Mouse (Mus musculus) limb, embryonic 14.5 days (tissue): Measurements from ENCODE around the gene Tcea3. TPM values are rescaled to one million over a fixed set of nuclear protein-coding genes. Genes with fewer than 3 reads are reported as not detected.

ENCODE experiments used
- ATAC-seq: fragments of 200-750 bp; cut with Nextera tagmentation; 2 replicates; pipeline ENCODE4 v1.8.0; 2017; ENCODE audit warnings: low read depth, moderate number of reproducible peaks, moderate TSS enrichment; ENCODE audit not compliant: low FRiP score
- DNase-seq: peaks from one replicate; pipeline ENCODE4 v3.0.0-alpha.2; 2015; ENCODE audit warnings: low spot score
- H3K27ac ChIP-seq: fragments of 300-500 bp; sonication (generic); replicated peaks from 2 replicates; pipeline ENCODE4 v1.5.1; 2014; ENCODE audit warnings: low read depth, mild to moderate bottlenecking, low read length, moderate library complexity, mixed read lengths
- H3K27me3 ChIP-seq: fragments of 300-500 bp; sonication (generic); 2 replicates; pipeline ENCODE4 v1.6.1; 2014; ENCODE audit warnings: low read length, mixed read lengths; ENCODE audit not compliant: control insufficient read depth, insufficient read depth
- H3K36me3 ChIP-seq: fragments of 300-500 bp; sonication (generic); 2 replicates; pipeline ENCODE4 v1.6.1; 2014; ENCODE audit warnings: mild to moderate bottlenecking, low read length, moderate library complexity, mixed read lengths; ENCODE audit not compliant: control insufficient read depth, insufficient read depth
- H3K4me1 ChIP-seq: fragments of 300-500 bp; sonication (generic); 2 replicates; pipeline ENCODE4 v1.6.1; 2014; ENCODE audit warnings: antibody characterized with exemption, low read length, mixed read lengths; ENCODE audit not compliant: control insufficient read depth, insufficient read depth
- H3K4me2 ChIP-seq: fragments of 300-500 bp; sonication (generic); replicated peaks from 2 replicates; pipeline ENCODE4 v1.6.1; 2014; ENCODE audit warnings: low read depth, mild to moderate bottlenecking, low read length, moderate library complexity; ENCODE audit not compliant: severe bottlenecking
- H3K4me3 ChIP-seq: fragments of 300-500 bp; sonication (generic); replicated peaks from 2 replicates; pipeline ENCODE4 v1.5.1; 2014; ENCODE audit warnings: low read length
- H3K9ac ChIP-seq: fragments of 300-500 bp; sonication (generic); 2 replicates; pipeline ENCODE4 v1.6.1; 2014; ENCODE audit warnings: mild to moderate bottlenecking, low read depth, low read length, moderate library complexity; ENCODE audit not compliant: severe bottlenecking
- H3K9me3 ChIP-seq: fragments of 300-500 bp; sonication (generic); 2 replicates; pipeline ENCODE4 v1.6.1; 2016; ENCODE audit warnings: low read length; ENCODE audit not compliant: control insufficient read depth
- POLR2A ChIP-seq: fragments of 200-500 bp; IDR thresholded peaks from 2 replicates; pipeline ENCODE4 v1.8.0; 2012; ENCODE audit warnings: inconsistent platforms, mild to moderate bottlenecking, moderate library complexity, borderline replicate concordance; ENCODE audit not compliant: insufficient read depth, insufficient read length; ENCODE audit errors: extremely low read depth
- WGBS: fragments of 180-500 bp; shearing (Covaris S2); extraction: QIAGEN DNeasy Blood & Tissue Kit; methylation state at CpG from one replicate; pipeline ENCODE4 v1.1.7; 2014; 5-methylcytosine and 5-hydroxymethylcytosine counted together
- polyA plus RNA-seq, 2 experiments: library from polyadenylated mRNA; depleted of rRNA in 1 of 2; stranded (reverse) in 1 of 2; unstranded in 1 of 2; fragments of >200 nt; fragmentation: Nextera tagmentation in 1 of 2; extraction: Ambion mirVana in 1 of 2; gene quantifications; 2 replicates each; pipeline versions ENCODE4 v1.2.1 to v1.2.3; 2012 to 2014

Tcea3 gene
- polyA plus RNA-seq, 2 experiments = 8.0 to 20.6 TPM

GRCm38 (mm10) chr4:136304181-136304580 is 56.7 kb downstream of the Tcea3 start:
- no peak overlapping the region for H3K4me2 ChIP-seq
- H3K9me3 ChIP-seq = no peaks in the 10 kb centered on the region
- DNase-seq (peak; percentile 26), ATAC-seq (no peak)
- no peak overlapping the region for H3K9ac ChIP-seq
- H3K36me3 ChIP-seq = no peaks in the 10 kb centered on the region
- H3K4me1 ChIP-seq = 0 out of 2 replicates have a peak, but pooled peaks cover 3% of the 10 kb centered on the region
- WGBS = 16% methylated on average over 2 of the region's 2 CpGs
- H3K27ac ChIP-seq = no peak overlapping the region
- TF ChIP-seq POLR2A = no peak
- H3K27me3 ChIP-seq = no peaks in the 10 kb centered on the region
- H3K4me3 ChIP-seq = no peak overlapping the region

- peaks cover 19% of the 10 kb centered on the region for H3K4me1 ChIP-seq
- ATAC-seq = no peak
- no peak overlapping the region for H3K27ac ChIP-seq
- no peaks in the 10 kb centered on the region for H3K27me3 ChIP-seq
- no peak overlapping the region for H3K9ac ChIP-seq
- no peak for DNase-seq
- no peak for TF ChIP-seq POLR2A
- no peaks in the 10 kb centered on the region for H3K9me3 ChIP-seq
- no peak overlapping the region for H3K4me2 ChIP-seq
- WGBS = 53% methylated on average over 2 of the region's 2 CpGs
- no peaks in the 10 kb centered on the region; the same call in 1 of the 2 replicates for H3K36me3 ChIP-seq
- H3K4me3 ChIP-seq = no peak overlapping the region
These were observed 60.8 kb downstream of the Tcea3 start for GRCm38 (mm10) chr4:136308355-136308754.

- DNase-seq (peak; percentile 74), ATAC-seq (0 out of 2 replicates have a peak, but pooled peaks have one; percentile 18)
- Histone ChIP-seq H3K27me3 (no peaks in the 10 kb centered on the region), H3K4me1 (peaks cover 29% of the 10 kb centered on the region), H3K9me3 (no peaks in the 10 kb centered on the region), H3K9ac (peak overlapping the region; percentile 100), H3K4me2 (peak overlapping the region; percentile 76), H3K36me3 (no peaks in the 10 kb centered on the region; the same call in 1 of the 2 replicates), H3K4me3 (peak overlapping the region; percentile 100), H3K27ac (peak overlapping the region; percentile 92)
- no peak for TF ChIP-seq POLR2A
- 6% methylated on average over 11 of the region's 11 CpGs for WGBS
These were observed 62.3 kb downstream of the Tcea3 start for GRCm38 (mm10) chr4:136309780-136310179.

GRCm38 (mm10) chr4:136310229-136311041 is 62.9 kb downstream of the Tcea3 start, which contains the start of gene Hnrnpr:
TSS of gene Hnrnpr (plus strand) at chr4:136310942.
- WGBS = under 1% methylated on average over 46 of the region's 65 CpGs
- H3K9ac ChIP-seq = peak within 1 kb of the TSS; percentile 100
- no peaks in the 10 kb centered on the region for H3K9me3 ChIP-seq
- H3K27ac ChIP-seq = peak within 1 kb of the TSS; percentile 99
- H3K4me2 ChIP-seq = peak within 1 kb of the TSS; percentile 76
- H3K4me3 ChIP-seq = peak within 1 kb of the TSS; percentile 100
- DNase-seq (peak; percentile 99), ATAC-seq (peak; percentile 99)
- peak; percentile 72 for TF ChIP-seq POLR2A
- H3K4me1 ChIP-seq = peaks cover 31% of the 10 kb centered on the region
- no peaks in the 10 kb centered on the region for H3K27me3 ChIP-seq
- H3K36me3 ChIP-seq = no peaks in the 10 kb centered on the region; the same call in 1 of the 2 replicates

- TF ChIP-seq POLR2A = no peak
- under 1% methylated on average over 57 of the region's 81 CpGs for WGBS
- Histone ChIP-seq H3K4me2 (peak overlapping the region; percentile 68), H3K27ac (peak overlapping the region; percentile 99), H3K36me3 (peaks cover 1% of the 10 kb centered on the region; the same call in 1 of the 2 replicates), H3K27me3 (no peaks in the 10 kb centered on the region), H3K9me3 (no peaks in the 10 kb centered on the region), H3K4me3 (peak overlapping the region; percentile 100), H3K4me1 (peaks cover 31% of the 10 kb centered on the region), H3K9ac (peak overlapping the region; percentile 100)
- ATAC-seq (peak; percentile 38; the same call in 1 of the 2 replicates), DNase-seq (no peak)
These were observed 63.8 kb downstream of the Tcea3 start for GRCm38 (mm10) chr4:136311042-136311999.
